Mouse (Mus musculus) inflammation-experienced regulatory T-cells, adult 6 months (primary cell): ENCODE measurements around the gene A630001G21Rik. TPM values are rescaled to one million over a fixed set of nuclear protein-coding genes. Genes with fewer than 3 reads are reported as not detected.
A peak's percentile ranks its signal among the peaks of the same experiment; 100 is the strongest.

Source experiments
- ATAC-seq: one replicate; pipeline ENCODE4 v1.8.0; 2017
- polyA plus RNA-seq, 3 experiments: library from polyadenylated mRNA; unstranded; fragments of 100-300 nt; shearing (Covaris generic); gene quantifications; one replicate each; pipeline ENCODE4 v1.2.1; 2017

Gene A630001G21Rik
- polyA plus RNA-seq, 3 experiments from 2014 or later: 33.2 to 54.7 (median 43.2) TPM

DNA sequence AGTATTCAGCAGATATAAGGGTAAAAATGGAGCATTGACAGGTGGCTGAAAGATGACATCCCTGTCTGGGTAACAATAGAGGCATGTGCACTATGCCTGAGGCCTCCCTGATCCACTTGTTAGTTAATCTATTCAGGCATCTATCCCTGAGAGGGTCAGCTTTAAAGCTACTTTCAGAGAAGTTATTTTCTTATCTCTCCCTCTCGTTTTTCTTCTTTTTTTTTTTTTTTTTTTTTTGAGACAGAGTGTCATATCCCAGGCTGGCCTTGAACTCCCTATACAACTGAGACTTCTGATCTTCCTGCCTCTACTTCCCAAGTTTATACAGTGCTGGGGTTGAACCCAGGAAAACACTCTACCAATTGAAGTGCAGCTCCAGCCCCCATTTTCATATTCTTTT is 10.7 kb downstream of the A630001G21Rik start:
- ATAC-seq: no peak

- no peak for ATAC-seq
Measured at GRCm38 (mm10) chr1:85766120-85766519, 12.3 kb downstream of the A630001G21Rik start.

GRCm38 (mm10) chr1:85764291-85764690 is 14.2 kb downstream of the A630001G21Rik start:
- ATAC-seq: no peak

GRCm38 (mm10) chr1:85763386-85763785 is 15.1 kb downstream of the A630001G21Rik start:
- ATAC-seq: no peak

DNA sequence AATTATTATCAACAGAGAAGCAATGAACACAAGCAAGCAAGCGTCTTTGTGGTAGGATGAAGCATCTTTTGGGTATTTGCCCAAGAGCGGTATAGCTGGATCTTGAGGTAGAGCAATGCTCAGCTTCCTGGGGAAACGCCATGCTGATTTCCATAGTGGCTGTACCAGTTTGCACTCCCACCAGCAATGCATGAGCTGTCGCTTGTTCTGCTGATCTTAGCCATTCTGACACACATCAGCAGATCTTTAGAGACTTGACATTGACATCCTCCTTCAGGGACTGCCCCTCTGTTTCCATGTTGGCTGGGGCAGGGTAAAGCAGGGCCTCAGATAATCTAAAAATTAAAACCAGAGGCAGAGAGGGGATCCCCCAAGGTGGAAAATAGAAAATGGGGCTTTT is 16.8 kb downstream of the A630001G21Rik start:
- ATAC-seq: peak; percentile 97

DNA sequence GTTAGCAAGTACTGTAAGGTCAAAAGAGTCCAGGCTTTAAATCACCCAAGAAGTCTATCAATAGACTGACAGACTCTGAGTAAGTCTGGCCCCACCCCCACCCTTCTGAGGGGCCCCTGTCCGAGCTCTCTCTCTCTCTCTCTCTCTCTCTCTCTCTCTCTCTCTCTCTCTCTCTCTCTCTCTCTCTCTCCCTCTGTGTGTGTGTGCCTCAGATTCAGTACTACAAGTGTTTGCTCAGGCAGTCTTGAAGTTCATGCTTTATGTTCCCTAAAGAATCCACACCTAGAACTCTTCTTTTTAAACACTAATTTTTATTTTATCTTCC is 19.5 kb downstream of the A630001G21Rik start:
- ATAC-seq: no peak

- ATAC-seq: no peak
Measured at GRCm38 (mm10) chr1:85758231-85758968, 20.0 kb downstream of the A630001G21Rik start.

DNA sequence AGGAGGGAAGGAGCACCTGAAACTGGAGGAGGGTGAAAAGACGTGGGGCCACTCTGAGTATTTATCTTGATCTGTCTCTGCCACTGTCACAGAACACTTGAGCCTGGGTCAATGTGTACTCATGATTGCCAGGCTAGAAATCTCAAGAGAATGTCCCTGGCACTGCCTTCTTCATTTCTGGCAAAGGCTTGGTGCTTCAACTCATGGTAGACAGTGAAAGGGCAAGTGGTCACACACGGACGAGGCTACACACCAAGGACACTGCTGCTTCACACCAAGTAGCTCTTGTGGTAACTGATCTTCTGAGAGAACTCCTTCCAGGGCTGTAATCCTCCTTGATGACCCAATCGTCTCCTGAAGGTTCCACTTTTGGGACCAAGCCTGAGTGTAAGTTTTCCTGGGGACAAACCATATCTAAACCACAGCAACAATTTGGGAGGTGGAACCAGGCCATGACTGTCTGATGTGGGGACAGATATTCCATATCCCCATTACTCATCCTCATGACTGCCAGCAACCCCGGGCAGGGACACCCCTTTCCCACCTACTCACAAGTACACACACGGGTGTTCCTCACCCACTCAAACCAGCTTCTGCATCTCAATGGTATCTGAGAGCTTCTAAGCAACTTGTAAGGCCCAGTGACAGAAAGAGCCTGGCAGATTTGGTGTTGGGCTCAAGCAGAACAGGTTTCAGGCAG is 20.8 kb downstream of the A630001G21Rik start:
- no peak for ATAC-seq

DNA sequence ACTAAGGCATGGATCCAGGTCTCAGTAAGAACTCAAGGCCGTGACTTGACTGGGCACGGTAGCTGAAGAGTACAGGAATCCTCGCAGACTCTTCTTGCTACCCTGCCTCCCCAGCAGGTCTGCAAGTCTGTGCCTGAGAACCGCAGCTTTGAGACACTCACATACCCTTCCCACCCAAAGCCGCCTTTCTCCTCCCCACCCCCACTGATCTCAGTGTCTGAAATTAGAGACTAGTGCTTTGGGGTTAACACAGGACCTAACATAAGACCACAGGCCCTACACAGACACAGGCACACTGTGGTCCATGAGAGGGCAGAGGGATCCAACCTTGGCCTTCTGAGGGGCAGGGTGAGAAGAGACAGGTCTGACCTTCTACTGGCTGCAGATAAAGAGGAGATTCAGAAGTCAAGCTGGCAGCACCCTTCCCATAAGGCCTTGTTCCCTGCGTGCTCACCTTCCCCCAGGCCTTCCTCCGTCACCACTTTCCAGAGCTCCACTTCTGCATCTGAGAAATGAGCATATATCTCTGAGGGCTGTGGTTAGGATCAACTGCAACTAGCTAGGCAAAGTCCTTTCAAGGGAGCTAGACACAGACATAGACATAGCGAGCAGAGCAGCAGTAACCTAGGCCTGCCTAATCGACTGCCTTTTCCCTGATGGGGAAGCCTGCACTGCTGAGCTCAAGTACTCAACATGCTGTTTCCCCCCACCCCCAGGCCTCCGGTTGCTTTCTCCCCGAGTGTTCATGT is 26.3 kb downstream of the A630001G21Rik start:
- peak; percentile 21 for ATAC-seq

- ATAC-seq: peak; percentile 88
Measured at GRCm38 (mm10) chr1:85751494-85751893, 26.9 kb downstream of the A630001G21Rik start.

GRCm38 (mm10) chr1:85750650-85751049 is 27.8 kb downstream of the A630001G21Rik start:
- ATAC-seq: peak; percentile 55

GRCm38 (mm10) chr1:85749829-85750228 is 28.6 kb downstream of the A630001G21Rik start:
- ATAC-seq: no peak

- no peak for ATAC-seq
Measured at GRCm38 (mm10) chr1:85746511-85746910, 31.9 kb downstream of the A630001G21Rik start.

DNA sequence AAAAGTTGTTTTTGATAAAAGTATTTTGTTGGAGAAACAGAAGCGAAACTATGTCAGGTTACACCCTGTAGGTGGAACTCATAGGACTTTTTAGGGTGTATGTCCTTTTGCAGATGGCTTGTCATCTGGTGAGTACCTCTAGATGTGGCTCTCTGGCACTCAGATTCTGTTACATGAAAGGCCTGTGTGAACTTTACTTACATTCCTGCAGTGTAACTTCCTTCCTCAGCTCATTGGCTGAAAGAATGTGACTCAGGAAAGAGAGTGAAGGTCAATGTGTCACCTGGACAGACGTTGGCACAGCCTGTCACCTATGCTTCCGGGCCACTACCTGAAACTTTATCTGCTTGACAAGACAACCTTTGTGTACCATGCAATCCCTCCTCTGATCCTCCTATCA is 33.9 kb downstream of the A630001G21Rik start:
- no peak for ATAC-seq

DNA sequence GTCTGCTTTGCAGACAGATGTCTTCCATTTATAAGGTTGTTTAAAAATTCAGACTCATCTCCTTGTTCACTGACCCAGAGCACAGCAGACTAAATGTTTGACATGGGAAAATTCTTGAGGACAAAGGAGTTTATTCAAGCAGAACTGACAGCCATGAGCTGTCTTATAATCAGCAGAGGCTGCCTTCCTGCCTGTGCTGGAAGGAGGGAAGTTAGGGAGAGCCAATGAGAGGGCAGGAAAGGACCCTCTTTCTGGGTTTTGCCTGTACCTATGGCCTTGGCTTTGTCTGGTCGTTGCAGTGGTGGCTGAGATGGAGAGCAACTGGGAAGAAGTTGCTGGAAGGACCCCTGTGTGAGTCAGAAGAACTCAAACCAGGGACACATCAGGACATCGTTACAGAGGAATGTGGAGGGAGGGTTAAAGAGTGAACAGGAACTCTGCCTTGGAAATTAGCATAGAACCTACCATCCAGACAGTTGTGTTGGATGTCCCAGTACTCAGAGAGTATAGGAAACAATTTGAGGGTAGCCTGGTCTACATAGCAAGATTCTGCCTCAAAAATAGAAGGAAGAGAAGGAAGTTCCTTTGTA is 35.4 kb downstream of the A630001G21Rik start:
- no peak for ATAC-seq

- peak; percentile 17 for ATAC-seq
Measured at GRCm38 (mm10) chr1:85742333-85742732, 36.1 kb downstream of the A630001G21Rik start.

- ATAC-seq: no peak
Measured at GRCm38 (mm10) chr1:85740923-85741322, 37.5 kb downstream of the A630001G21Rik start.

- peak; percentile 80 for ATAC-seq
Measured at GRCm38 (mm10) chr1:85739819-85740218, 38.6 kb downstream of the A630001G21Rik start.

- no peak for ATAC-seq
Measured at GRCm38 (mm10) chr1:85739000-85739399, 39.4 kb downstream of the A630001G21Rik start.

DNA sequence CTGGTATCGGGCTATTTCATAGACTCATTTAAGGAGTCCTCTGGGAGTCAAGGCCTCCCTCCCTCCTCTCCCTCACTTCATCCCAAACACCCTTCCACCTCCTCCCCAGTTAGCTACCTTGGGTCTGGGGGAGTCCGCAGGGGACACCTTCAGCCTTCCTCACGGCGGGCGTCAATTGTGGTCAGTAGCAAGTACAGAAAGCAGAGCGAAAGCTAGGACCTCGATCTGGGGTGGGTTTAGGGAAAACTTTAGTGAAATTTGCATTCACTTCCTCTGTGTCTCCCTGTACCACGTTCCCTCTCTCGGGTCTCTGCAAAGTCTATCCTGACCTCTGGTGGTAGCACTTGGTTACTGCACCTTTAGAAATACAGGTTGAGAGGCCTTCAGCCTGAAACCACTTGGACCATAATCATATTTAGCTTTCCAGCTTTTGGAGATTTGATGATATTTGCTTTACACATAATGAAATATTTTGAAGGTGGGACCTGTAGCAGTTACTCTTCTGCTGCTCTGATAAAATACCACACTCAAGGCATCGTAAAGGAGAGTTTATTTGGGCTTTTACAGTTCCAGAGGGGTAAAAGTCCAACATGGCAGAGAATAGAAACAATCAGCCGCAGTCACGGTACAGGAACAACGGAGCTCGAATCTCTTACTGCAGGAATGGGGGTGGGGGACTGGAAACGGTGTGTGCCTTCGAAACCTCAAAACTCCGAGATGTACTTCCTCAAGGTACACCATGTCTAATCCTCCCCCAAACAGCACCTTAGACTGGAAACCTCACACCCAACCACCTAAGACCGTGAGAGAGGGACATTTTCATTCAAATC is 41.9 kb downstream of the A630001G21Rik start:
- peak; percentile 31 for ATAC-seq

GRCm38 (mm10) chr1:85735463-85736123 is 42.9 kb downstream of the A630001G21Rik start:
- peak; percentile 60 for ATAC-seq

- ATAC-seq: no peak
Measured at GRCm38 (mm10) chr1:85734511-85734910, 43.9 kb downstream of the A630001G21Rik start.
